Mouse (Mus musculus) small intestine, adult 2 months (tissue): ENCODE measurements around the gene Wdr61.

Source experiments
- CTCF ChIP-seq: fragments of 200-500 bp; IDR thresholded peaks from 2 replicates; pipeline ENCODE4 v1.5.1; 2012; ENCODE audit warnings: low read depth, mild to moderate bottlenecking, control low read depth, inconsistent platforms, low read length, moderate library complexity, mixed read lengths; ENCODE audit not compliant: insufficient replicate concordance, insufficient read length; ENCODE audit errors: extremely low read depth
- POLR2A ChIP-seq: fragments of 200-500 bp; IDR thresholded peaks from 2 replicates; pipeline ENCODE4 v1.6.1; 2012; ENCODE audit warnings: low read depth, mild to moderate bottlenecking, control low read depth, inconsistent platforms, low read length, moderate library complexity

- no peak for TF ChIP-seq CTCF
- TF ChIP-seq POLR2A = no peak
Observed at GRCm38 (mm10) chr9:54704361-54704760, 30.0 kb downstream of the Wdr61 start.
